Mouse (Mus musculus): ENCODE measurements around the gene Gatad2a. TPM values are rescaled to one million over a fixed set of nuclear protein-coding genes. Genes with fewer than 3 reads are reported as not detected.

Gatad2a gene
- polyA plus RNA-seq, 1 experiment from 2014 or later: 57.4 TPM

DNA sequence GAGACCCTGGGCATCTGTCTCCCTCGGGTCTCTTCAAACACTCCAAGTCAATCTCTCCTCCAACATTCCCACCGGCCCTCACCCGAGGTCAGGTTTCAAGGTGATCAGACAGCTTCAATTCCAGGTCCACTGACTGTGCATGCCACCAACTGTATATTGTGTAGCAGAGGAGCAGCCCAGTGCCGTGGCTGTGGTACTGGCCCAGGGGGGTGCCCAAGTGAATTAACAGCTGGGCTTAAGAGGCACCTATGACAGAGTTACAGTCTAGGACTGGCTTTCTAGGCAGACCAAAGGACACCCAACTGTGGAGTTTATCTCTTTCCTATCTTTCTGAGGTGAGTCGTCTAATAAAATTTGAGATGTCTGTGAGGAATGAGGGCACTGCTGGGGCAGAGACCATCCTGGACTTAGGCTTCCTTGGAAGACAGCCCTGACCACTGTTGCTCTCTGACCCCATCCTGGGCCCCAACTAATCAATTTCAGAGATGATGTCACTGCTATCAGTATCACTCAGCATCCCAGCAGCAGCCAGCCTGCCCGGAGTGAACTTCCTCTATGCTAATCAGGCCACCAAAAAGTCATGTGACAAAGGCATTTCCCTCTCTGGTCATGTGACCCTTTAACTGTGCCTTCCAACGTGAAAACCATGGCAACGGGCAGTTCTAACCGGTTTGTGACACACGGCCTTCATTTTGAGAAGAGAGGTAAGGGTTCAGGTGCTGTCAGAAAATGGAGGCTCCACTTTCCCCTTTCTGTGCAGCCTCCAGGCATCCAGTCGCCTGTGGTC, 76.1 kb downstream of the Gatad2a start:
- Histone ChIP-seq H3K27me3 (replicated peaks; ENCODE audit: control insufficient read depth, insufficient read depth, low read length) (no peaks in the 10 kb centered on the region), H3K4me1 (replicated peaks; ENCODE audit: control insufficient read depth, insufficient read depth, low read length) (peaks cover 11% of the 10 kb centered on the region), H3K9ac (ENCODE audit: low read length) (no peak overlapping the region), H3K9me3 (ENCODE audit: control insufficient read depth, low read length) (no peaks in the 10 kb centered on the region), H3K4me3 (ENCODE audit: low read depth, low read length) (no peak overlapping the region), H3K36me3 (ENCODE audit: control insufficient read depth, insufficient read depth, low read length) (peaks cover 26% of the 10 kb centered on the region), H3K27ac (ENCODE audit: low read depth) (peak overlapping the region; percentile 47), H3K4me2 (ENCODE audit: low read length) (no peak overlapping the region)
- ATAC-seq (replicated peaks; ENCODE audit: low FRiP score, low TSS enrichment, low read depth): peak; percentile 59; the same call in 1 of the 2 replicates
- WGBS: 42% methylated on average over 11 of the region's 11 CpGs
- no peak for DNase-seq (ENCODE audit: low spot score)

DNA sequence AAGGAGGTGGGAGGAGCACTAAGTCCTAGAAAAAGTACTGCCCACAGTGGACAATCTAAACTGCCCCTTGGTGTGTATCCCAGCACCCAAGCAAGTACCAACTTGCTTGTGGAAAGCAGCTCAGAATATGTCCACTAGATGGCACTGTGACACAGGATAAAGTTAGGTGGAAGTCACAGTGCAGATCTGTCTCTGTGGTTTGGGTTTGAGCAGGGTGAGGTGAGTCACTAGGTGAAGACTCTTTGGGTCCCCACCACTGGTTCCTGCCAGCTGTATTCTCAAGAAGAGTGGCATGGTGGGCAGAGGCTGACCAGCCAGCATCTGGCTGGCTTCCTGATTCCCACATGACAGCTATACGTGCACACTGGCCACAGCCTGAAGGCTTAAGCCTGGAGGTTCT, 77.2 kb downstream of the Gatad2a start:
- DNase-seq (ENCODE audit: low spot score) (peak; percentile 88), ATAC-seq (replicated peaks; ENCODE audit: low FRiP score, low TSS enrichment, low read depth) (peak; percentile 33; the same call in 1 of the 2 replicates)
- Histone ChIP-seq H3K9me3 (ENCODE audit: control insufficient read depth, low read length) (no peaks in the 10 kb centered on the region), H3K9ac (ENCODE audit: low read length) (no peak overlapping the region), H3K4me3 (ENCODE audit: low read depth, low read length) (no peak overlapping the region), H3K27ac (ENCODE audit: low read depth) (peak overlapping the region; percentile 9; the same call in 1 of the 2 replicates), H3K4me1 (replicated peaks; ENCODE audit: control insufficient read depth, insufficient read depth, low read length) (peaks cover 11% of the 10 kb centered on the region), H3K4me2 (ENCODE audit: low read length) (no peak overlapping the region), H3K36me3 (ENCODE audit: control insufficient read depth, insufficient read depth, low read length) (peaks cover 37% of the 10 kb centered on the region), H3K27me3 (replicated peaks; ENCODE audit: control insufficient read depth, insufficient read depth, low read length) (no peaks in the 10 kb centered on the region)
- 78% methylated on average over 1 of the region's 1 CpGs for WGBS

DNA sequence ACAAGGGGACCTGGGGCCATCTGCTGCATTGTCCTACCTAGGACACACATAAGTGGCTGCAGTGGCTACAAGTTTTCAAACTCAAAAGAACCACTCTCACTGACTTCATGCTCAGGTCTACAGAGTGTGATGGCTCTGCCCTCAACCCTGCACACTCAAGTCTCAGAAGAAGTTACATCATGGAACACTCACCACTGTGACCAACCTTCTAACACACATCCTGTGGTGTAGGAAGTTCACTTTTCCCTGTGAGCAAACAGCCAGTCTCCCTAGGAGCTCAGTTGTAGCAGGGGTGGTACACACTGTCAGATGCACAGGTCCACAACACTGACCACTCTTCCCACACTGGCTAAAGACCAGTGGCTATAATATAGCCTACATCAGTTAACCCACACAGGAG, 77.7 kb downstream of the Gatad2a start:
- no peak for DNase-seq (ENCODE audit: low spot score)
- no peaks in the 10 kb centered on the region for H3K9me3 ChIP-seq (ENCODE audit: control insufficient read depth, low read length)
- H3K4me3 ChIP-seq (ENCODE audit: low read depth, low read length): no peak overlapping the region
- H3K27me3 ChIP-seq (replicated peaks; ENCODE audit: control insufficient read depth, insufficient read depth, low read length): no peaks in the 10 kb centered on the region
- H3K27ac ChIP-seq (ENCODE audit: low read depth): no peak overlapping the region
- H3K4me2 ChIP-seq (ENCODE audit: low read length): no peak overlapping the region
- H3K9ac ChIP-seq (ENCODE audit: low read length): no peak overlapping the region
- peaks cover 42% of the 10 kb centered on the region for H3K36me3 ChIP-seq (ENCODE audit: control insufficient read depth, insufficient read depth, low read length)
- no peak for ATAC-seq (replicated peaks; ENCODE audit: low FRiP score, low TSS enrichment, low read depth)
- H3K4me1 ChIP-seq (replicated peaks; ENCODE audit: control insufficient read depth, insufficient read depth, low read length): peaks cover 11% of the 10 kb centered on the region

GRCm38 (mm10) chr8:69915748-69916147, 80.4 kb downstream of the Gatad2a start:
- peaks cover 69% of the 10 kb centered on the region for H3K36me3 ChIP-seq (ENCODE audit: control insufficient read depth, insufficient read depth, low read length)
- ATAC-seq (replicated peaks; ENCODE audit: low FRiP score, low TSS enrichment, low read depth): no peak

DNA sequence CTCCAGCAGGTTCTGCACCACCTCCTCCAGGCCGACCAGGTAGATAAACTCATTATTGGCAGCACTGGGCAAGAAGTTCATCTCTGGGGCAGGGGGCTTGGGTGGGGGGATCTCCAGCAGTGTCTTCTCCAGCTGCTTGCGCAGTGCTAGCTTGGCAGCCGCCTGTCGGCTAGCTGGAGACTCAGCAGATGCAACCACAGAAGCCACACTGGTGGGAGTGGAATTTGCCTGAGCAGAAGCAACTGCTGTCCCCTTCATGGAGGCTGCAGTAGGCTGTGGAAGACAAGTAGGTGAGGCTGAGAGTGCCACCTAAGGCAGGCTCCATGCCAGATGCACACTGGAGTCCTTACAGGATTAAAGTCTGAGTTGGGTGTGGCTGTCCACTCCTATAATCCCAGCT, 81.7 kb downstream of the Gatad2a start:
- WGBS: 89% methylated on average over 4 of the region's 4 CpGs
- ATAC-seq (replicated peaks; ENCODE audit: low FRiP score, low TSS enrichment, low read depth) (no peak), DNase-seq (ENCODE audit: low spot score) (no peak)
- Histone ChIP-seq H3K4me1 (replicated peaks; ENCODE audit: control insufficient read depth, insufficient read depth, low read length) (no peaks in the 10 kb centered on the region), H3K36me3 (ENCODE audit: control insufficient read depth, insufficient read depth, low read length) (peaks cover 81% of the 10 kb centered on the region), H3K9ac (ENCODE audit: low read length) (no peak overlapping the region), H3K4me2 (ENCODE audit: low read length) (no peak overlapping the region), H3K27ac (ENCODE audit: low read depth) (no peak overlapping the region), H3K27me3 (replicated peaks; ENCODE audit: control insufficient read depth, insufficient read depth, low read length) (no peaks in the 10 kb centered on the region), H3K9me3 (ENCODE audit: control insufficient read depth, low read length) (no peaks in the 10 kb centered on the region), H3K4me3 (ENCODE audit: low read depth, low read length) (no peak overlapping the region)

More at GRCm38 (mm10) chr8:69915748-69916147, 80.4 kb downstream of the Gatad2a start:
- Histone ChIP-seq H3K4me1 (replicated peaks; ENCODE audit: control insufficient read depth, insufficient read depth, low read length) (peaks cover 5% of the 10 kb centered on the region), H3K27me3 (replicated peaks; ENCODE audit: control insufficient read depth, insufficient read depth, low read length) (no peaks in the 10 kb centered on the region), H3K27ac (ENCODE audit: low read depth) (no peak overlapping the region), H3K4me3 (ENCODE audit: low read depth, low read length) (no peak overlapping the region), H3K4me2 (ENCODE audit: low read length) (no peak overlapping the region), H3K9me3 (ENCODE audit: control insufficient read depth, low read length) (no peaks in the 10 kb centered on the region), H3K9ac (ENCODE audit: low read length) (no peak overlapping the region)
- DNase-seq (ENCODE audit: low spot score): no peak
- WGBS: 40% methylated on average over 5 of the region's 5 CpGs

GRCm38 (mm10) chr8:69912478-69913074, 83.6 kb downstream of the Gatad2a start:
- 88% methylated on average over 12 of the region's 12 CpGs for WGBS
- no peak overlapping the region for H3K27ac ChIP-seq (ENCODE audit: low read depth)
- no peak overlapping the region for H3K9ac ChIP-seq (ENCODE audit: low read length)
- H3K4me3 ChIP-seq (ENCODE audit: low read depth, low read length): no peak overlapping the region
- H3K36me3 ChIP-seq (ENCODE audit: control insufficient read depth, insufficient read depth, low read length): peaks cover 100% of the 10 kb centered on the region
- ATAC-seq (replicated peaks; ENCODE audit: low FRiP score, low TSS enrichment, low read depth) (no peak), DNase-seq (ENCODE audit: low spot score) (no peak)
- H3K4me2 ChIP-seq (ENCODE audit: low read length): no peak overlapping the region
- H3K27me3 ChIP-seq (replicated peaks; ENCODE audit: control insufficient read depth, insufficient read depth, low read length): no peaks in the 10 kb centered on the region
- no peaks in the 10 kb centered on the region for H3K4me1 ChIP-seq (replicated peaks; ENCODE audit: control insufficient read depth, insufficient read depth, low read length)
- no peaks in the 10 kb centered on the region for H3K9me3 ChIP-seq (ENCODE audit: control insufficient read depth, low read length)

DNA sequence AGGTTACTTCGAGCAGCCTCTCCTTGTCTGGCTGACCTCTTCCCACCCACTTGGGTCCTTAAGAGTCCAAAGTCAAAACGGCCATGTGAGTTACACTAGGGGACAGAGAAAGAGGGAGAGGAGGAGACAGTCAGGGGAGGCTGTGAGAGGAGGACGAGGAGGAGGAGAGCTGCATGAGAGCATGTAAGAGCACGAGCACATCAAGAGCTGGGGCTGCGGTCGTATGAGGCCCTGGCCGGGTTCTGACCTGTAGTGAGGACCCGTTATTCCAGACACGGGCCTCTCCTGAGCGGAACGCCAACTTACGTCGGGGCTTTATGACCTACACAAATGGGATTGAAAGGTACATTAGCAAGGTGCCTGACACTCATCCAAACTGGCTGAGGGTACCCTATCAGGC, 84.3 kb downstream of the Gatad2a start:
- H3K4me3 ChIP-seq (ENCODE audit: low read depth, low read length): no peak overlapping the region
- no peak overlapping the region for H3K27ac ChIP-seq (ENCODE audit: low read depth)
- H3K9ac ChIP-seq (ENCODE audit: low read length): no peak overlapping the region
- H3K27me3 ChIP-seq (replicated peaks; ENCODE audit: control insufficient read depth, insufficient read depth, low read length): no peaks in the 10 kb centered on the region
- no peaks in the 10 kb centered on the region for H3K4me1 ChIP-seq (replicated peaks; ENCODE audit: control insufficient read depth, insufficient read depth, low read length)
- WGBS: 94% methylated on average over 13 of the region's 13 CpGs
- DNase-seq (ENCODE audit: low spot score) (no peak), ATAC-seq (replicated peaks; ENCODE audit: low FRiP score, low TSS enrichment, low read depth) (no peak)
- peaks cover 94% of the 10 kb centered on the region for H3K36me3 ChIP-seq (ENCODE audit: control insufficient read depth, insufficient read depth, low read length)
- H3K4me2 ChIP-seq (ENCODE audit: low read length): no peak overlapping the region
- H3K9me3 ChIP-seq (ENCODE audit: control insufficient read depth, low read length): no peaks in the 10 kb centered on the region

DNA sequence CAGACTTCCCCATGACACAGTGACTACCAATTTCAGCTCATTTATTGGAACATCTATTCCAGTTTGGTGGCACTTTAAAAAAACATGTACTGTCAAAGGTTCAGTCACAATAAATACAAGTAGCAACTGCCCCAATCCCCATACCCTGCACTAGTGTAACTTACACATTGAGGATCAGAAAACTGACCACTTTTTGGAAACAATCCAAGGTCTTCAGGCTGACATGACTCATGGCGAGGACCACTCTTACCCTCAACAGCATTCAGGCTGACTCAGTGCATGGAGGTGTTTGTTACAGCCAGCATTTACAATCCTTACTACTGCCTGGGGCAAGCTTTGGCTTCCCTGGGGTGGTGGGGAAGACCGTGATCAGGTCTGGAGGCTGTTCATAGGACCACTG, 89.1 kb downstream of the Gatad2a start:
- Histone ChIP-seq H3K4me1 (replicated peaks; ENCODE audit: control insufficient read depth, insufficient read depth, low read length) (0 out of 2 replicates have a peak, but pooled peaks cover 6% of the 10 kb centered on the region), H3K36me3 (ENCODE audit: control insufficient read depth, insufficient read depth, low read length) (peaks cover 46% of the 10 kb centered on the region), H3K9me3 (ENCODE audit: control insufficient read depth, low read length) (no peaks in the 10 kb centered on the region), H3K27me3 (replicated peaks; ENCODE audit: control insufficient read depth, insufficient read depth, low read length) (no peaks in the 10 kb centered on the region), H3K9ac (ENCODE audit: low read length) (no peak overlapping the region), H3K4me3 (ENCODE audit: low read depth, low read length) (no peak overlapping the region), H3K27ac (ENCODE audit: low read depth) (no peak overlapping the region), H3K4me2 (ENCODE audit: low read length) (no peak overlapping the region)
- ATAC-seq (replicated peaks; ENCODE audit: low FRiP score, low TSS enrichment, low read depth) (no peak), DNase-seq (ENCODE audit: low spot score) (no peak)
- WGBS: 88% methylated on average over 2 of the region's 2 CpGs
